In the genomic region with DNA sequence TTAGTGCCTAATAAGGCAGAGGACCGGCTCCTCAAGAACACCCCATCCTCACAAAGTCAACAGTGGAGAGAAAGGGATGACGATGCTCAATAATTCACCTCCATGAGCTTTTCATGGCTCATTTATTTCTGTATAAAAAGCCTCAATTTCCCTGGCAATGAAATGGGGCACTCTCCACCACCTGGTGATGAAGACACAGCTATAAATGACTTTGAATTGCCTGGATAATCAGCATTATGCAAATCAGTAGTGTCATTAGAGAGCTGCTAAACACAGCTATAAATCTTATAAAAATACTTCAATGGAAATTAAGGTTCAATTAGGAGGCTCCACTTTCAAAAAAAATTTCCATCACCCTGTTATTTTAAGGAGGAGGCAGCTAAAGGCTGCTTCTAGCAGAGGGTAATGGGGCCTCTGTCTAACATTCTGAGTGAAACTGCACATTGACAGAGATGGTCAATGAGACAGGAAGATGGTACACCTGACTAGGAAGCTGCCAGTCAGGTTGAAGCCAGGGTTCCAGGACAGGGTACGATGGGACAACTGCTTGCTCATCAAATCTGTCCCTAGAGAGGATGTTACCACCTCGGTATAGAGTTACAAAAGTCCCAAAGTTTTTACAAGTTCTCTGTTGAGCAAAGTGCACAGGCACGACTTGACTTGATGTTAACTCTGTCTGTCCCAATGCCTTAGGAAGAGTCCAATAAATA, we compare ENCODE assay signal across 17 mouse cellular contexts. TPM values are rescaled to one million over a fixed set of nuclear protein-coding genes. Genes with fewer than 3 reads are reported as not detected.
DNase-seq lines count a peak whose midpoint lies in the region; ATAC-seq and TF ChIP-seq lines count a peak whose summit lies in the region.
"Had no signal": no experiment of that assay in that cellular context is flagged by ENCODE, and none has a peak within 500 bp of the region (broad histone marks: within the 10 kb centered on the region; RNA-seq: fewer than 3 reads in every experiment).

No protein-coding gene starts in this region.

- ATAC-seq in forebrain, postnatal 0 days: peak; percentile 28; the same call in 1 of the 2 replicates
- ATAC-seq in kidney, embryonic 15.5 days (replicated peaks; ENCODE audit: low FRiP score): 0 out of 2 replicates have a peak, but pooled peaks have one; percentile 13
- ATAC-seq in lung, postnatal 0 days: no peak
- ATAC-seq in neural tube, embryonic 13.5 days (ENCODE audit: low read depth): peak; percentile 52
- ATAC-seq: intestine, embryonic 16.5 days had no signal

- no peaks in the 10 kb centered on the region for H3K27me3 ChIP-seq in forebrain, postnatal 0 days (ENCODE audit: insufficient read depth, low read length)
- no peaks in the 10 kb centered on the region for H3K27me3 ChIP-seq in forebrain, embryonic 10.5 days (ENCODE audit: poor library complexity, severe bottlenecking)
- no peaks in the 10 kb centered on the region for H3K27me3 ChIP-seq in kidney, embryonic 15.5 days
- H3K27me3 ChIP-seq in lung, postnatal 0 days (replicated peaks; ENCODE audit: insufficient read depth, low read length): no peaks in the 10 kb centered on the region
- H3K27me3 ChIP-seq in neural tube, embryonic 13.5 days: peaks cover 16% of the 10 kb centered on the region
- H3K27me3 ChIP-seq: embryonic facial prominence, embryonic 12.5 days; heart, embryonic 13.5 days; midbrain, embryonic 13.5 days had no signal

- H3K4me2 ChIP-seq in forebrain, postnatal 0 days (ENCODE audit: low read depth): no peak overlapping the region
- no peak overlapping the region for H3K4me2 ChIP-seq in kidney, embryonic 15.5 days
- no peak overlapping the region for H3K4me2 ChIP-seq in lung, postnatal 0 days (replicated peaks; ENCODE audit: low read depth, low read length)
- no peak overlapping the region for H3K4me2 ChIP-seq in neural tube, embryonic 13.5 days
- H3K4me2 ChIP-seq: embryonic facial prominence, embryonic 12.5 days; heart, embryonic 13.5 days; midbrain, embryonic 13.5 days had no signal

- H3K9me3 ChIP-seq in forebrain, postnatal 0 days (ENCODE audit: low read length): no peaks in the 10 kb centered on the region
- no peaks in the 10 kb centered on the region for H3K9me3 ChIP-seq in forebrain, embryonic 10.5 days
- H3K9me3 ChIP-seq in kidney, embryonic 15.5 days (replicated peaks): no peaks in the 10 kb centered on the region
- H3K9me3 ChIP-seq in lung, postnatal 0 days (ENCODE audit: low read length): no peaks in the 10 kb centered on the region
- H3K9me3 ChIP-seq in neural tube, embryonic 13.5 days: no peaks in the 10 kb centered on the region
- H3K9me3 ChIP-seq: embryonic facial prominence, embryonic 12.5 days; heart, embryonic 13.5 days; midbrain, embryonic 13.5 days had no signal

- H3K27ac ChIP-seq in forebrain, postnatal 0 days (ENCODE audit: low read depth, low read length): no peak overlapping the region
- H3K27ac ChIP-seq in forebrain, embryonic 10.5 days: no peak overlapping the region
- H3K27ac ChIP-seq in kidney, embryonic 15.5 days: peak overlapping the region; percentile 22
- H3K27ac ChIP-seq in lung, postnatal 0 days (ENCODE audit: low read length): peak overlapping the region; percentile 38; the same call in 1 of the 2 replicates
- peak overlapping the region; percentile 20; the same call in 1 of the 2 replicates for H3K27ac ChIP-seq in neural tube, embryonic 13.5 days (replicated peaks)
- H3K27ac ChIP-seq: embryonic facial prominence, embryonic 12.5 days; heart, embryonic 13.5 days had no signal

- no peak for TF ChIP-seq CTCF in forebrain, postnatal 0 days (IDR thresholded peaks at IDR 0.05; ENCODE audit: low read depth)
- no peak for TF ChIP-seq CTCF in lung, postnatal 0 days (IDR thresholded peaks at IDR 0.05)

- H3K4me1 ChIP-seq in forebrain, postnatal 0 days (ENCODE audit: insufficient read depth): peaks cover 4% of the 10 kb centered on the region
- peaks cover 35% of the 10 kb centered on the region for H3K4me1 ChIP-seq in forebrain, embryonic 10.5 days
- H3K4me1 ChIP-seq in kidney, embryonic 15.5 days: peaks cover 59% of the 10 kb centered on the region
- peaks cover 10% of the 10 kb centered on the region; the same call in 1 of the 2 replicates for H3K4me1 ChIP-seq in lung, postnatal 0 days (ENCODE audit: insufficient read depth, low read depth, low read length)
- peaks cover 44% of the 10 kb centered on the region for H3K4me1 ChIP-seq in neural tube, embryonic 13.5 days (replicated peaks)

- WGBS in forebrain, postnatal 0 days: 54% methylated on average over 5 of the region's 5 CpGs
- WGBS in forebrain, embryonic 10.5 days: 79% methylated on average over 5 of the region's 5 CpGs
- WGBS in kidney, embryonic 15.5 days: 17% methylated on average over 5 of the region's 5 CpGs
- WGBS in lung, postnatal 0 days: 37% methylated on average over 5 of the region's 5 CpGs
- WGBS in neural tube, embryonic 13.5 days: 27% methylated on average over 5 of the region's 5 CpGs

- H3K9ac ChIP-seq in forebrain, postnatal 0 days: no peak overlapping the region
- H3K9ac ChIP-seq in kidney, embryonic 15.5 days: no peak overlapping the region
- no peak overlapping the region for H3K9ac ChIP-seq in lung, postnatal 0 days (replicated peaks; ENCODE audit: low read depth)
- H3K9ac ChIP-seq in neural tube, embryonic 13.5 days: no peak overlapping the region
- H3K9ac ChIP-seq: embryonic facial prominence, embryonic 12.5 days; heart, embryonic 13.5 days; midbrain, embryonic 13.5 days had no signal

- DNase-seq in forebrain, postnatal 0 days: no peak
- DNase-seq in forebrain, embryonic 10.5 days (ENCODE audit: extremely low spot score, low spot score): no peak
- DNase-seq in kidney, postnatal 25 days: no peak
- DNase-seq in lung, postnatal 0 days (ENCODE audit: low spot score): no peak
- no peak for DNase-seq in lung, postnatal 10 days
- no peak for DNase-seq in spleen, postnatal 4 days (ENCODE audit: low spot score in 2 of 2)
- DNase-seq: adrenal gland, postnatal 10 days; B cell, adult 2 months; cerebellum, adult 2 months; heart, postnatal 4 days; thymus, postnatal 36 days had no signal

- H3K4me3 ChIP-seq in forebrain, postnatal 0 days (ENCODE audit: low read depth, low read length): no peak overlapping the region
- H3K4me3 ChIP-seq in forebrain, embryonic 10.5 days: no peak overlapping the region
- no peak overlapping the region for H3K4me3 ChIP-seq in kidney, embryonic 15.5 days (replicated peaks)
- no peak overlapping the region for H3K4me3 ChIP-seq in lung, postnatal 0 days (ENCODE audit: low read depth, low read length)
- H3K4me3 ChIP-seq in neural tube, embryonic 13.5 days: no peak overlapping the region
- H3K4me3 ChIP-seq: embryonic facial prominence, embryonic 12.5 days; heart, embryonic 13.5 days; midbrain, embryonic 13.5 days had no signal

- H3K36me3 ChIP-seq in forebrain, postnatal 0 days (ENCODE audit: insufficient read depth): no peaks in the 10 kb centered on the region
- peaks cover 16% of the 10 kb centered on the region for H3K36me3 ChIP-seq in forebrain, embryonic 10.5 days (replicated peaks)
- 0 out of 2 replicates have a peak, but pooled peaks cover 3% of the 10 kb centered on the region for H3K36me3 ChIP-seq in kidney, embryonic 15.5 days
- H3K36me3 ChIP-seq in lung, postnatal 0 days (ENCODE audit: insufficient read depth, low read length): no peaks in the 10 kb centered on the region
- no peaks in the 10 kb centered on the region for H3K36me3 ChIP-seq in neural tube, embryonic 13.5 days
- H3K36me3 ChIP-seq: embryonic facial prominence, embryonic 12.5 days; heart, embryonic 13.5 days; midbrain, embryonic 13.5 days had no signal

- TF ChIP-seq EP300 in lung, postnatal 0 days (IDR thresholded peaks at IDR 0.05): no peak

RNA-seq across cellular contexts. Expression of a gene that starts 30.7 kb away (rescaled TPM):
- total RNA-seq in forebrain, postnatal 0 days (2014; rRNA removed): 20.9 and 23.4 TPM in 2 replicates
- polyA plus RNA-seq in forebrain, postnatal 0 days (2015; fragmentation: Nextera tagmentation; extraction: Ambion mirVana): 14.5 and 20.9 TPM in 2 replicates
- 53.1 and 54.6 TPM in 2 replicates for polyA plus RNA-seq in forebrain, embryonic 10.5 days (2016; fragmentation: Nextera tagmentation; extraction: Ambion mirVana)
- 38.0 and 40.4 TPM in 2 replicates for polyA plus RNA-seq in kidney, embryonic 15.5 days (2015; fragmentation: Nextera tagmentation; extraction: Ambion mirVana)
- 14.6 and 16.3 TPM in 2 replicates for polyA plus RNA-seq in lung, postnatal 0 days (2015; fragmentation: Nextera tagmentation; extraction: Ambion mirVana)
- polyA plus RNA-seq in neural tube, embryonic 13.5 days (2015; fragmentation: Nextera tagmentation; extraction: Ambion mirVana): 48.3 and 48.8 TPM in 2 replicates

Comparison
In these comparisons a context has a peak if more than half of its experiments do, and no peak if none do; other contexts are left out.
1. H3K27ac ChIP-seq: peak in kidney, embryonic 15.5 days (single experiment), lung, postnatal 0 days (single experiment) and neural tube, embryonic 13.5 days (single experiment); none in forebrain, postnatal 0 days (single experiment) and forebrain, embryonic 10.5 days (single experiment).